Mouse (Mus musculus): Measurements from ENCODE around the gene Acvr1.

DNA sequence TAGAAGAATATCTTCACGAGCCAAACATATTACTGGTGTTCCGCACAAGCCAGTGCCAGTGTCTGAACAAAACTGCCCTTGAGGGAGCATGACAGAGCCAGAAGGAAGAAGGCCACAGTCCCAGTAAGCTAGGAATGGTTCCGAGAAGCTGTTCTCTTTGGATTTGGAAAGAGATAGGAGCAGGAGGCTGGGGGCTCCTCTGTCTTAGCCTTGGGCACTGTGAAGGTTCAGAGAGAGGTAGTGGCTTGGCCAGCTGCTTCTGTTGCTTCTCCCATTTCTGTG, 79.7 kb downstream of the Acvr1 start:
- TF ChIP-seq POLR2A (IDR thresholded peaks at IDR 0.05; ENCODE audit: insufficient read depth, low read depth, low read length) (no peak), CTCF (IDR thresholded peaks at IDR 0.05; ENCODE audit: insufficient read depth, low read depth, low read length) (no peak)
